Mouse (Mus musculus): ENCODE data around the gene Fbxo24.

DNA sequence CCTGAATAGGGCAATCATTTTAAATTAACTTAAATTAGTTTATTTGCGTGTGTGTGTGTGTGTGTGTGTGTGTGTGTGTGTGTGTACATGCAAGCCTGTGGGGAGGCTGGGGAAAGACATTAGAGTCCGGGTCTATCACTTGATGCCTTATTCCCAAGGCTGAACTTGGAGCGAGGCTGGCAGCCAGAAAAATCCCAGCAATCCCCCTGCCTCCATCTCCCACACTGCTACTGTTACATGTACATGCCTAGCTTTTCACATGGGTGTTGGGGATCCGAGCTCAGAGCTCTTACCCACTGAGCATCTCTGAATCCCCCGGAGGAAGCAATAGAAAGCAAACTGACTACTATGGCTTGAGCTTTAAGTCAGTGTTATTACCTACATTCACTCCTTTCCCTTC lies 43.6 kb upstream of the Fbxo24 start:
- TF ChIP-seq CTCF (conservative IDR thresholded peaks at IDR 0.05; ENCODE audit: low read length), result no peak
- no peak for TF ChIP-seq POU5F1 (IDR thresholded peaks at IDR 0.05; ENCODE audit: borderline replicate concordance, low read length)
